Mouse (Mus musculus): Measurements from ENCODE around the gene Synm. TPM values are rescaled to one million over a fixed set of nuclear protein-coding genes. Genes with fewer than 3 reads are reported as not detected.

Gene Synm
- polyA plus RNA-seq (2012; rRNA removed): 18.2 and 22.5 TPM in 2 replicates

GRCm38 (mm10) chr7:67759629-67759995, at the start of gene Synm:
Gene Synm, minus strand, starts transcription at chr7:67759742.
- DNase-seq (ENCODE audit: low read depth, low spot score): peak; percentile 25
- WGBS: under 1% methylated on average over 37 of the region's 37 CpGs

- WGBS: 24% methylated on average over 12 of the region's 13 CpGs
- no peak for DNase-seq (ENCODE audit: low read depth, low spot score)
Measured at GRCm38 (mm10) chr7:67803857-67804215, 44.3 kb upstream of the Synm start.

- whole genome bisulfite sequencing: 12% methylated on average over 28 of the region's 28 CpGs
- DNase-seq (ENCODE audit: low read depth, low spot score): no peak
Measured at GRCm38 (mm10) chr7:67803015-67803856, 43.7 kb upstream of the Synm start.

GRCm38 (mm10) chr7:67801022-67801421, 41.5 kb upstream of the Synm start:
- 73% methylated on average over 4 of the region's 4 CpGs for WGBS
- no peak for DNase-seq (ENCODE audit: low read depth, low spot score)

- DNase-seq (ENCODE audit: low read depth, low spot score): no peak
- WGBS: 86% methylated on average over 6 of the region's 6 CpGs
Measured at GRCm38 (mm10) chr7:67800547-67800946, 41.0 kb upstream of the Synm start.

- no peak for DNase-seq (ENCODE audit: low read depth, low spot score)
- WGBS: 68% methylated on average over 4 of the region's 4 CpGs
Measured at GRCm38 (mm10) chr7:67798476-67798875, 38.9 kb upstream of the Synm start.

GRCm38 (mm10) chr7:67797065-67797464, 37.5 kb upstream of the Synm start:
- DNase-seq (ENCODE audit: low read depth, low spot score): no peak
- 39% methylated on average over 8 of the region's 8 CpGs for WGBS

- 60% methylated on average over 7 of the region's 7 CpGs for WGBS
- no peak for DNase-seq (ENCODE audit: low read depth, low spot score)
Measured at GRCm38 (mm10) chr7:67793449-67793848, 33.9 kb upstream of the Synm start.

GRCm38 (mm10) chr7:67791256-67791655, 31.7 kb upstream of the Synm start:
- 66% methylated on average over 7 of the region's 7 CpGs for WGBS
- DNase-seq (ENCODE audit: low read depth, low spot score): no peak

GRCm38 (mm10) chr7:67788713-67789112, 29.2 kb upstream of the Synm start:
- peak; percentile 31 for DNase-seq (ENCODE audit: low read depth, low spot score)
- WGBS: 10% methylated on average over 10 of the region's 10 CpGs

GRCm38 (mm10) chr7:67787861-67788260, 28.3 kb upstream of the Synm start:
- DNase-seq (ENCODE audit: low read depth, low spot score): no peak
- 46% methylated on average over 2 of the region's 2 CpGs for WGBS

- WGBS: 60% methylated on average over 12 of the region's 12 CpGs
Measured at GRCm38 (mm10) chr7:67776636-67777305, 17.2 kb upstream of the Synm start.

GRCm38 (mm10) chr7:67775623-67776022, 16.1 kb upstream of the Synm start:
- DNase-seq (ENCODE audit: low read depth, low spot score): no peak
- 20% methylated on average over 3 of the region's 3 CpGs for WGBS

More at GRCm38 (mm10) chr7:67776636-67777305, 17.2 kb upstream of the Synm start:
- no peak for DNase-seq (ENCODE audit: low read depth, low spot score)

- DNase-seq (ENCODE audit: low read depth, low spot score): no peak
- WGBS: 82% methylated on average over 9 of the region's 9 CpGs
Measured at GRCm38 (mm10) chr7:67772231-67772630, 12.7 kb upstream of the Synm start.

GRCm38 (mm10) chr7:67769487-67769886, 9.9 kb upstream of the Synm start:
- WGBS: 80% methylated on average over 5 of the region's 5 CpGs

GRCm38 (mm10) chr7:67768125-67768524, 8.6 kb upstream of the Synm start:
- no peak for DNase-seq (ENCODE audit: low read depth, low spot score)
- 78% methylated on average over 3 of the region's 3 CpGs for WGBS

More at GRCm38 (mm10) chr7:67769487-67769886, 9.9 kb upstream of the Synm start:
- no peak for DNase-seq (ENCODE audit: low read depth, low spot score)

- no peak for DNase-seq (ENCODE audit: low read depth, low spot score)
- 67% methylated on average over 3 of the region's 3 CpGs for WGBS
Measured at GRCm38 (mm10) chr7:67763625-67764024, 4.1 kb upstream of the Synm start.

GRCm38 (mm10) chr7:67758858-67759628, 499 bp downstream of the Synm start:
- under 1% methylated on average over 91 of the region's 92 CpGs for WGBS
- DNase-seq (ENCODE audit: low read depth, low spot score): no peak

- 2% methylated on average over 19 of the region's 19 CpGs for WGBS
- DNase-seq (ENCODE audit: low read depth, low spot score): no peak
Measured at GRCm38 (mm10) chr7:67758506-67758857, 1.1 kb downstream of the Synm start.

- no peak for DNase-seq (ENCODE audit: low read depth, low spot score)
- 77% methylated on average over 5 of the region's 5 CpGs for WGBS
Measured at GRCm38 (mm10) chr7:67756636-67757035, 2.9 kb downstream of the Synm start.
